ENCODE assay signal across 23 mouse cellular contexts in genomic region chr12:107476441-107477291, GRCm38 (mm10). TPM values are rescaled to one million over a fixed set of nuclear protein-coding genes. Genes with fewer than 3 reads are reported as not detected.
DNase-seq lines count a peak whose midpoint lies in the region; ATAC-seq and TF ChIP-seq lines count a peak whose summit lies in the region.
"Had no signal": no experiment of that assay in that cellular context is flagged by ENCODE, and none has a peak within 500 bp of the region (broad histone marks: within the 10 kb centered on the region; RNA-seq: fewer than 3 reads in every experiment).

No protein-coding gene starts in this region.

- no peaks in the 10 kb centered on the region for H3K36me3 ChIP-seq in hindbrain, embryonic 10.5 days
- no peaks in the 10 kb centered on the region for H3K36me3 ChIP-seq in hindbrain, embryonic 14.5 days (replicated peaks; ENCODE audit: control insufficient read depth, insufficient read depth)
- no peaks in the 10 kb centered on the region for H3K36me3 ChIP-seq in forebrain, embryonic 16.5 days (ENCODE audit: control insufficient read depth, insufficient read depth)
- no peaks in the 10 kb centered on the region for H3K36me3 ChIP-seq in heart, embryonic 12.5 days
- H3K36me3 ChIP-seq: heart, embryonic 10.5 days; intestine, embryonic 15.5 days; kidney, embryonic 15.5 days; limb, embryonic 13.5 days had no signal

- H3K4me3 ChIP-seq in hindbrain, embryonic 10.5 days = no peak overlapping the region
- H3K4me3 ChIP-seq in hindbrain, embryonic 14.5 days (replicated peaks; ENCODE audit: low read length) = no peak overlapping the region
- no peak overlapping the region for H3K4me3 ChIP-seq in forebrain, embryonic 16.5 days (replicated peaks; ENCODE audit: low read length)
- no peak overlapping the region for H3K4me3 ChIP-seq in heart, embryonic 12.5 days
- H3K4me3 ChIP-seq: heart, embryonic 10.5 days; intestine, embryonic 15.5 days; kidney, embryonic 15.5 days; limb, embryonic 13.5 days had no signal

- no peak overlapping the region for H3K4me2 ChIP-seq in hindbrain, embryonic 14.5 days (replicated peaks)
- no peak overlapping the region for H3K4me2 ChIP-seq in forebrain, embryonic 16.5 days (ENCODE audit: low read length)
- no peak overlapping the region for H3K4me2 ChIP-seq in heart, embryonic 12.5 days
- H3K4me2 ChIP-seq: intestine, embryonic 15.5 days; kidney, embryonic 15.5 days; limb, embryonic 13.5 days had no signal

- H3K27ac ChIP-seq in hindbrain, embryonic 10.5 days = peak overlapping the region; percentile 75
- no peak overlapping the region for H3K27ac ChIP-seq in hindbrain, embryonic 14.5 days
- H3K27ac ChIP-seq in forebrain, embryonic 16.5 days (ENCODE audit: low read length) = no peak overlapping the region
- H3K27ac ChIP-seq in heart, embryonic 12.5 days (ENCODE audit: poor library complexity, severe bottlenecking) = no peak overlapping the region
- H3K27ac ChIP-seq: heart, embryonic 10.5 days; intestine, embryonic 15.5 days; kidney, embryonic 15.5 days; limb, embryonic 13.5 days had no signal

- no peak for TF ChIP-seq CTCF in brain, embryonic 14.5 days (IDR thresholded peaks at IDR 0.05; ENCODE audit: borderline replicate concordance, extremely low read depth, insufficient read depth, insufficient read length)

- peak; percentile 40 for DNase-seq in hindbrain, embryonic 10.5 days (ENCODE audit: low spot score)
- no peak for DNase-seq in hindbrain, embryonic 14.5 days (ENCODE audit: low spot score)
- DNase-seq in brain, embryonic 14.5 days (ENCODE audit: low read depth) = peak; percentile 61
- DNase-seq in mesoderm, embryonic 11.5 days (ENCODE audit: low read depth, low spot score) = peak; percentile 40
- no peak for DNase-seq in thymus, postnatal 25 days
- DNase-seq: adrenal gland, adult 2 months; cerebellum, adult 9-10 months; gastrocnemius, postnatal 10 days; right cerebral cortex, postnatal 4 days; thymus, adult 18-20 months had no signal

- 38% methylated on average over 12 of the region's 12 CpGs for WGBS in hindbrain, embryonic 10.5 days
- 21% methylated on average over 12 of the region's 12 CpGs for WGBS in hindbrain, embryonic 14.5 days
- 14% methylated on average over 12 of the region's 12 CpGs for WGBS in forebrain, embryonic 16.5 days
- WGBS in heart, embryonic 12.5 days = 62% methylated on average over 12 of the region's 12 CpGs

- no peak for ATAC-seq in hindbrain, embryonic 14.5 days (ENCODE audit: low FRiP score)
- peak; percentile 31; the same call in 1 of the 2 replicates for ATAC-seq in forebrain, embryonic 16.5 days
- ATAC-seq in megakaryocyte-erythroid progenitor cell, adult 5-6 weeks (replicated peaks; ENCODE audit: low FRiP score, low TSS enrichment, poor library complexity, severe bottlenecking) = no peak
- no peak for ATAC-seq in heart, embryonic 12.5 days (ENCODE audit: insufficient number of reproducible peaks, low FRiP score)
- ATAC-seq: intestine, embryonic 15.5 days had no signal

- H3K9me3 ChIP-seq in hindbrain, embryonic 10.5 days = no peaks in the 10 kb centered on the region
- H3K9me3 ChIP-seq in hindbrain, embryonic 14.5 days (ENCODE audit: control insufficient read depth, low read length) = no peaks in the 10 kb centered on the region
- no peaks in the 10 kb centered on the region for H3K9me3 ChIP-seq in forebrain, embryonic 16.5 days (ENCODE audit: control insufficient read depth, low read length)
- no peaks in the 10 kb centered on the region for H3K9me3 ChIP-seq in heart, embryonic 12.5 days (replicated peaks)
- H3K9me3 ChIP-seq: heart, embryonic 10.5 days; intestine, embryonic 15.5 days; kidney, embryonic 15.5 days; limb, embryonic 13.5 days had no signal

- TF ChIP-seq POLR2A in brain, embryonic 14.5 days (IDR thresholded peaks at IDR 0.05; ENCODE audit: borderline replicate concordance, extremely low read depth, insufficient read depth, insufficient read length, poor library complexity, severe bottlenecking) = no peak

- H3K9ac ChIP-seq in hindbrain, embryonic 14.5 days = no peak overlapping the region
- no peak overlapping the region for H3K9ac ChIP-seq in forebrain, embryonic 16.5 days (replicated peaks; ENCODE audit: low read depth, low read length)
- no peak overlapping the region for H3K9ac ChIP-seq in heart, embryonic 12.5 days
- H3K9ac ChIP-seq: intestine, embryonic 15.5 days; kidney, embryonic 15.5 days; limb, embryonic 13.5 days had no signal

- H3K4me1 ChIP-seq in hindbrain, embryonic 10.5 days (replicated peaks) = peaks cover 34% of the 10 kb centered on the region
- H3K4me1 ChIP-seq in hindbrain, embryonic 14.5 days (replicated peaks; ENCODE audit: control insufficient read depth, insufficient read depth, low read length) = no peaks in the 10 kb centered on the region
- H3K4me1 ChIP-seq in forebrain, embryonic 16.5 days (replicated peaks; ENCODE audit: control insufficient read depth, insufficient read depth, low read length) = peaks cover 11% of the 10 kb centered on the region
- no peaks in the 10 kb centered on the region for H3K4me1 ChIP-seq in heart, embryonic 12.5 days (replicated peaks)
- H3K4me1 ChIP-seq: heart, embryonic 10.5 days; intestine, embryonic 15.5 days; kidney, embryonic 15.5 days; limb, embryonic 13.5 days had no signal

- H3K27me3 ChIP-seq in hindbrain, embryonic 10.5 days (ENCODE audit: insufficient read depth, poor library complexity, severe bottlenecking) = no peaks in the 10 kb centered on the region
- H3K27me3 ChIP-seq in hindbrain, embryonic 14.5 days (ENCODE audit: control insufficient read depth, insufficient read depth, low read length) = no peaks in the 10 kb centered on the region
- H3K27me3 ChIP-seq in forebrain, embryonic 16.5 days (replicated peaks; ENCODE audit: control insufficient read depth, insufficient read depth, low read length) = no peaks in the 10 kb centered on the region
- H3K27me3 ChIP-seq in heart, embryonic 12.5 days (replicated peaks) = peaks cover 6% of the 10 kb centered on the region
- H3K27me3 ChIP-seq: intestine, embryonic 15.5 days; kidney, embryonic 15.5 days; limb, embryonic 13.5 days had no signal

RNA-seq across cellular contexts. Expression of gene 3110018I06Rik, which starts 11.8 kb away (rescaled TPM):
- not detected in 2 replicates for polyA plus RNA-seq in hindbrain, embryonic 10.5 days (2016; fragmentation: Nextera tagmentation; extraction: Ambion mirVana)
- not detected in 2 replicates for polyA plus RNA-seq in hindbrain, embryonic 14.5 days (2014; fragmentation: Nextera tagmentation; extraction: Ambion mirVana)
- not detected in 2 replicates for polyA plus RNA-seq in brain, embryonic 14.5 days (2012; rRNA removed)
- not detected in 2 replicates for polyA plus RNA-seq in forebrain, embryonic 16.5 days (2015; fragmentation: Nextera tagmentation; extraction: Ambion mirVana)
- total RNA-seq in megakaryocyte-erythroid progenitor cell, adult 5-6 weeks (2014; fragmentation: Nextera tagmentation) = not detected in 2 replicates
- total RNA-seq in megakaryocyte-erythroid progenitor cell, adult 5-6 weeks (2017) = not detected in 2 replicates
- not detected in 2 replicates for polyA plus RNA-seq in heart, embryonic 12.5 days (2016; fragmentation: Nextera tagmentation; extraction: Ambion mirVana)
- total RNA-seq: adrenal gland, adult 2 months; gastrocnemius, postnatal 10 days; heart, postnatal 25 days; layer of hippocampus, adult 18-20 months; left cerebral cortex, adult 8-10 months had no signal
- polyA plus RNA-seq: adrenal gland, adult 2 months; C2C12; embryonic facial prominence, embryonic 11.5 days; heart, embryonic 10.5 days; intestine, embryonic 15.5 days; kidney, embryonic 15.5 days; limb, embryonic 13.5 days; liver, embryonic 16.5 days had no signal

Comparison
In these comparisons a context has a peak if more than half of its experiments do, and no peak if none do; other contexts are left out.
1. DNase-seq: peak in hindbrain, embryonic 10.5 days (single experiment), brain, embryonic 14.5 days (single experiment) and mesoderm, embryonic 11.5 days (single experiment); none in hindbrain, embryonic 14.5 days (single experiment) and thymus, postnatal 25 days (single experiment).